Mouse (Mus musculus): ENCODE measurements around the gene Lrrc8b. TPM values are rescaled to one million over a fixed set of nuclear protein-coding genes. Genes with fewer than 3 reads are reported as not detected.

Lrrc8b gene
- polyA plus RNA-seq, 1 experiment from 2014 or later = 8.9 TPM

GRCm38 (mm10) chr5:105409092-105409491 is 6.5 kb upstream of the Lrrc8b start:
- WGBS = 95% methylated on average over 4 of the region's 4 CpGs
- Histone ChIP-seq H3K9ac (no peak overlapping the region), H3K9me3 (replicated peaks) (no peaks in the 10 kb centered on the region), H3K27ac (no peak overlapping the region), H3K4me1 (peaks cover 3% of the 10 kb centered on the region; the same call in 1 of the 2 replicates), H3K4me2 (no peak overlapping the region), H3K27me3 (0 out of 2 replicates have a peak, but pooled peaks cover 6% of the 10 kb centered on the region), H3K36me3 (ENCODE audit: poor library complexity, severe bottlenecking) (no peaks in the 10 kb centered on the region), H3K4me3 (no peak overlapping the region)
- no peak for ATAC-seq

GRCm38 (mm10) chr5:105410521-105411293 is 4.9 kb upstream of the Lrrc8b start:
- 0 out of 2 replicates have a peak, but pooled peaks cover 5% of the 10 kb centered on the region for H3K27me3 ChIP-seq
- H3K4me3 ChIP-seq = no peak overlapping the region
- WGBS = 71% methylated on average over 6 of the region's 6 CpGs
- no peak overlapping the region for H3K4me2 ChIP-seq
- H3K9me3 ChIP-seq (replicated peaks) = no peaks in the 10 kb centered on the region
- H3K4me1 ChIP-seq = peaks cover 9% of the 10 kb centered on the region
- H3K27ac ChIP-seq = no peak overlapping the region
- no peak overlapping the region; the same call in 1 of the 2 replicates for H3K9ac ChIP-seq
- ATAC-seq = no peak
- no peaks in the 10 kb centered on the region for H3K36me3 ChIP-seq (ENCODE audit: poor library complexity, severe bottlenecking)

GRCm38 (mm10) chr5:105411294-105411570 is 4.3 kb upstream of the Lrrc8b start:
- Histone ChIP-seq H3K4me2 (no peak overlapping the region), H3K27ac (no peak overlapping the region), H3K4me1 (peaks cover 10% of the 10 kb centered on the region), H3K4me3 (no peak overlapping the region), H3K9ac (no peak overlapping the region), H3K36me3 (ENCODE audit: poor library complexity, severe bottlenecking) (no peaks in the 10 kb centered on the region), H3K27me3 (0 out of 2 replicates have a peak, but pooled peaks cover 5% of the 10 kb centered on the region), H3K9me3 (replicated peaks) (no peaks in the 10 kb centered on the region)
- 59% methylated on average over 4 of the region's 4 CpGs for WGBS
- no peak for ATAC-seq

- H3K9ac ChIP-seq = no peak overlapping the region
- no peak overlapping the region for H3K4me2 ChIP-seq
- H3K27ac ChIP-seq = no peak overlapping the region
- no peaks in the 10 kb centered on the region for H3K9me3 ChIP-seq (replicated peaks)
- ATAC-seq = no peak
- 82% methylated on average over 2 of the region's 2 CpGs for WGBS
- no peaks in the 10 kb centered on the region for H3K36me3 ChIP-seq (ENCODE audit: poor library complexity, severe bottlenecking)
- peaks cover 12% of the 10 kb centered on the region for H3K4me1 ChIP-seq
- 0 out of 2 replicates have a peak, but pooled peaks cover 5% of the 10 kb centered on the region for H3K27me3 ChIP-seq
- H3K4me3 ChIP-seq = no peak overlapping the region
Measured at GRCm38 (mm10) chr5:105411768-105412167, 3.8 kb upstream of the Lrrc8b start.

GRCm38 (mm10) chr5:105412634-105413033 is 2.9 kb upstream of the Lrrc8b start:
- peaks cover 12% of the 10 kb centered on the region for H3K4me1 ChIP-seq
- peaks cover 1% of the 10 kb centered on the region; the same call in 1 of the 2 replicates for H3K36me3 ChIP-seq (ENCODE audit: poor library complexity, severe bottlenecking)
- H3K9me3 ChIP-seq (replicated peaks) = no peaks in the 10 kb centered on the region
- H3K4me2 ChIP-seq = no peak overlapping the region
- no peak for ATAC-seq
- no peak overlapping the region for H3K9ac ChIP-seq
- WGBS = 90% methylated on average over 3 of the region's 3 CpGs
- no peak overlapping the region for H3K4me3 ChIP-seq
- H3K27me3 ChIP-seq = 0 out of 2 replicates have a peak, but pooled peaks cover 5% of the 10 kb centered on the region
- no peak overlapping the region for H3K27ac ChIP-seq

- peak overlapping the region; percentile 90 for H3K4me2 ChIP-seq
- H3K9ac ChIP-seq = peak overlapping the region; percentile 94; the same call in 1 of the 2 replicates
- 0 out of 2 replicates have a peak, but pooled peaks cover 5% of the 10 kb centered on the region for H3K27me3 ChIP-seq
- 0 out of 2 replicates have a peak overlapping the region, but pooled peaks have one; percentile 82 for H3K27ac ChIP-seq
- H3K4me3 ChIP-seq = peak overlapping the region; percentile 83
- H3K9me3 ChIP-seq (replicated peaks) = peaks cover 14% of the 10 kb centered on the region
- 77% methylated on average over 12 of the region's 12 CpGs for WGBS
- peaks cover 14% of the 10 kb centered on the region; the same call in 1 of the 2 replicates for H3K36me3 ChIP-seq (ENCODE audit: poor library complexity, severe bottlenecking)
- ATAC-seq = no peak
- H3K4me1 ChIP-seq = peaks cover 12% of the 10 kb centered on the region
Measured at GRCm38 (mm10) chr5:105414341-105415120, 1.0 kb upstream of the Lrrc8b start.

- Histone ChIP-seq H3K9me3 (replicated peaks) (peaks cover 14% of the 10 kb centered on the region), H3K4me1 (peaks cover 9% of the 10 kb centered on the region), H3K9ac (peak overlapping the region; percentile 94), H3K4me2 (peak overlapping the region; percentile 90), H3K27me3 (0 out of 2 replicates have a peak, but pooled peaks cover 5% of the 10 kb centered on the region), H3K27ac (peak overlapping the region; percentile 82), H3K4me3 (peak overlapping the region; percentile 83), H3K36me3 (ENCODE audit: poor library complexity, severe bottlenecking) (peaks cover 14% of the 10 kb centered on the region; the same call in 1 of the 2 replicates)
- 6% methylated on average over 22 of the region's 36 CpGs for WGBS
- peak; percentile 59 for ATAC-seq
Measured at GRCm38 (mm10) chr5:105415951-105416675, 538 bp downstream of the Lrrc8b start.

GRCm38 (mm10) chr5:105417217-105417616 is 1.6 kb downstream of the Lrrc8b start:
- H3K27me3 ChIP-seq = no peaks in the 10 kb centered on the region
- ATAC-seq = no peak
- no peak overlapping the region for H3K27ac ChIP-seq
- H3K4me2 ChIP-seq = no peak overlapping the region
- peaks cover 9% of the 10 kb centered on the region for H3K4me1 ChIP-seq
- peaks cover 14% of the 10 kb centered on the region for H3K9me3 ChIP-seq (replicated peaks)
- peaks cover 14% of the 10 kb centered on the region; the same call in 1 of the 2 replicates for H3K36me3 ChIP-seq (ENCODE audit: poor library complexity, severe bottlenecking)
- 80% methylated on average over 8 of the region's 8 CpGs for WGBS
- no peak overlapping the region for H3K9ac ChIP-seq
- H3K4me3 ChIP-seq = no peak overlapping the region

- 94% methylated on average over 7 of the region's 7 CpGs for WGBS
- no peak overlapping the region for H3K27ac ChIP-seq
- ATAC-seq = no peak
- H3K36me3 ChIP-seq (ENCODE audit: poor library complexity, severe bottlenecking) = peaks cover 14% of the 10 kb centered on the region; the same call in 1 of the 2 replicates
- no peak overlapping the region for H3K4me3 ChIP-seq
- peaks cover 9% of the 10 kb centered on the region for H3K4me1 ChIP-seq
- no peak overlapping the region for H3K4me2 ChIP-seq
- no peak overlapping the region for H3K9ac ChIP-seq
- H3K27me3 ChIP-seq = no peaks in the 10 kb centered on the region
- peaks cover 14% of the 10 kb centered on the region for H3K9me3 ChIP-seq (replicated peaks)
Measured at GRCm38 (mm10) chr5:105418364-105418763, 2.8 kb downstream of the Lrrc8b start.

- ATAC-seq = no peak
- WGBS = 82% methylated on average over 5 of the region's 5 CpGs
Measured at GRCm38 (mm10) chr5:105418851-105419250, 3.3 kb downstream of the Lrrc8b start.

GRCm38 (mm10) chr5:105425587-105425986 is 10.0 kb downstream of the Lrrc8b start:
- no peaks in the 10 kb centered on the region for H3K27me3 ChIP-seq
- peaks cover 13% of the 10 kb centered on the region for H3K36me3 ChIP-seq (ENCODE audit: poor library complexity, severe bottlenecking)
- no peak overlapping the region for H3K27ac ChIP-seq
- no peaks in the 10 kb centered on the region for H3K4me1 ChIP-seq
- peaks cover 3% of the 10 kb centered on the region; the same call in 1 of the 2 replicates for H3K9me3 ChIP-seq (replicated peaks)
- H3K9ac ChIP-seq = no peak overlapping the region
- 82% methylated on average over 2 of the region's 2 CpGs for WGBS
- ATAC-seq = no peak
- no peak overlapping the region for H3K4me3 ChIP-seq
- no peak overlapping the region for H3K4me2 ChIP-seq

More at GRCm38 (mm10) chr5:105418851-105419250, 3.3 kb downstream of the Lrrc8b start:
- Histone ChIP-seq H3K9me3 (replicated peaks) (peaks cover 14% of the 10 kb centered on the region), H3K4me2 (no peak overlapping the region), H3K27me3 (no peaks in the 10 kb centered on the region), H3K4me3 (no peak overlapping the region), H3K4me1 (peaks cover 9% of the 10 kb centered on the region), H3K27ac (no peak overlapping the region), H3K9ac (no peak overlapping the region), H3K36me3 (ENCODE audit: poor library complexity, severe bottlenecking) (peaks cover 14% of the 10 kb centered on the region; the same call in 1 of the 2 replicates)

All from forebrain, embryonic 13.5 days (tissue).